Mouse (Mus musculus): ENCODE data around the gene Nufip1. TPM values are rescaled to one million over a fixed set of nuclear protein-coding genes. Genes with fewer than 3 reads are reported as not detected.

Gene Nufip1
- polyA plus RNA-seq, 2 experiments from 2014 or later: 7.4 to 7.6 TPM

DNA sequence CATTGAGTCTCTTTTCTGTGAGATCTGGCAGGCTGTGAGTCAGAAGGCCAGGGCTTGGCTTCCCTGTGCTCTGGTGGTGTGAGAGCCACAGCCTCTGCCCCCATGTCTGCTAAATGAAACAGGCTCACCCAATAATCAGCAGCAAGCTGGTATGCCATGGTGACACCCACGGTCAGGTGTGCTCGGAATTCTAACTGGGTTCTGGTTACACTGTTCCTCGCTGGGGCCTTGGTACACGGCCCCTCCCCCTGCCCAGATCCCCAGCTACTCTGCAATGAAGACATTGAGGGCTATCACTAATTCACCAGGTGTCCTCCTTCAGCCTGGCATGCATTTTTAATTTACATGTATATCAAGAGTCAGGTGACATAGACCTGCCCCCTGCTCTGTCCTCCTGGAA is 75.6 kb downstream of the Nufip1 start:
- ATAC-seq: no peak

Other genes starting within 250 kb of the Nufip1 start
- 1 to 10 TPM; 1.6 to 2.8 TPM for gene Kctd4, start 155.9 kb upstream of the Nufip1 start, polyA plus RNA-seq (2017; shearing (Covaris generic))
- 10 to 100 TPM; 50.7 to 51.6 TPM for gene Gtf2f2, start 100.0 kb upstream of the Nufip1 start, polyA plus RNA-seq (2017; shearing (Covaris generic))
- 10 to 100 TPM; 11.0 to 11.3 TPM for gene Gpalpp1, start 131 bp upstream of the Nufip1 start, polyA plus RNA-seq (2017; shearing (Covaris generic))

Data from activated CD4-positive, CD25-positive, alpha-beta regulatory T cell, adult 4 months (primary cell).